Mouse (Mus musculus) cerebellum, adult (tissue): ENCODE data around the gene Krtcap3.

Source experiments
- ATAC-seq: cut with Nextera tagmentation; 2 replicates; pipeline ENCODE4 v1.9.2; 2017; ENCODE audit warnings: mild to moderate bottlenecking, moderate library complexity, mixed read lengths; ENCODE audit not compliant: insufficient number of reproducible peaks, low FRiP score, low TSS enrichment

Krtcap3 gene

DNA sequence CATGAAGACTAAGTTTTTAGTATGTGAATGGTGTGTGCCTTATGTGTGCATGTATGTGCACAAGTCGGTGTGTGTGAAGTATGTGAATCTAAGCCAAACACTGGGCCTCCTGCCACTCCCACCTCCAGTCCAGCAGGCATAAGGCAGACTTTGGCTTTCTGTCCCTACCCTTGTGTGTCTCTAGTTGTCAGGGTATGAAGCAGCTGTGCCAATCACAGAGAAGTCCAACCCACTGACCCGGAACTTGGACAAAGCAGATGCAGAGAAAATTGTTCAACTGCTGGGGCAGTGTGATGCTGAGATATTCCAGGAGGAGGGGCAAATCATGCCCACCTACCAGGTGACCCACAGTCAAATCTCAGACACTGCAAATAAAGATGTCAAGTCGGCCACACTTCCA is 46.5 kb downstream of the Krtcap3 start:
- no peak for ATAC-seq

DNA sequence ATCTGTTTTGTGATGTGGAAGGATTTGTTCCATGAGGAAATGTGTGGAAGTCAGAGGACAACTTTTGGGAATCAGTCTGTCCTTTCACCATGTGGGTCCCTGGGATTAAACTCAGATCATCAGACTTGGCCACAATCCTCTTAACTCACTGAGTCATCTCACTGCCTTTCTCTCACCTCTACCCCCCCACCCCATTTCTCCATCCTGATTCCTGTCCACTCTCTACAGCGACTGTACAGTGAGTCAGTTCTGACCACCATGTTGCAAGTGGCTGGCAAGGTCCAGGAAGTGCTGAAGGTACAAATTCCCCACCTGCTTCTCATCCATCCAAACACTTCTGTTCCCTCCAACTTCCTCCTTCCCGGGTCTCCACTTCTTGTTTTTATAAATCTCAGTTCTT is 47.0 kb downstream of the Krtcap3 start:
- no peak for ATAC-seq

- no peak for ATAC-seq
Observed at GRCm38 (mm10) chr5:31301866-31302265, 50.4 kb downstream of the Krtcap3 start.
